Mouse (Mus musculus) megakaryocyte, adult 5-6 weeks (primary cell): Measurements from ENCODE around the gene Xbp1. TPM values are rescaled to one million over a fixed set of nuclear protein-coding genes. Genes with fewer than 3 reads are reported as not detected.
"Not testable (repeated sequence)": the region's sequence is repeated elsewhere in the genome, so short reads cannot be mapped to it uniquely, and the experiment has no call there.

Source experiments
- ATAC-seq: 2 replicates; pipeline ENCODE4 v1.8.0; 2016; ENCODE audit warnings: mild to moderate bottlenecking, inconsistent platforms; ENCODE audit not compliant: poor library complexity, severe bottlenecking
- total RNA-seq, 2 experiments: library from RNA; stranded (forward) in 1 of 2; stranded (reverse) in 1 of 2; fragments of 153-499, 151-499 nt in 1 of 2; fragments of 221-1000, 200-1000 nt in 1 of 2; gene quantifications; 2 replicates each; pipeline versions ENCODE4 v1.2.3 to v1.2.4; 2015 to 2017

Gene Xbp1
- total RNA-seq, 2 experiments from 2014 or later: 186 to 247 TPM

DNA sequence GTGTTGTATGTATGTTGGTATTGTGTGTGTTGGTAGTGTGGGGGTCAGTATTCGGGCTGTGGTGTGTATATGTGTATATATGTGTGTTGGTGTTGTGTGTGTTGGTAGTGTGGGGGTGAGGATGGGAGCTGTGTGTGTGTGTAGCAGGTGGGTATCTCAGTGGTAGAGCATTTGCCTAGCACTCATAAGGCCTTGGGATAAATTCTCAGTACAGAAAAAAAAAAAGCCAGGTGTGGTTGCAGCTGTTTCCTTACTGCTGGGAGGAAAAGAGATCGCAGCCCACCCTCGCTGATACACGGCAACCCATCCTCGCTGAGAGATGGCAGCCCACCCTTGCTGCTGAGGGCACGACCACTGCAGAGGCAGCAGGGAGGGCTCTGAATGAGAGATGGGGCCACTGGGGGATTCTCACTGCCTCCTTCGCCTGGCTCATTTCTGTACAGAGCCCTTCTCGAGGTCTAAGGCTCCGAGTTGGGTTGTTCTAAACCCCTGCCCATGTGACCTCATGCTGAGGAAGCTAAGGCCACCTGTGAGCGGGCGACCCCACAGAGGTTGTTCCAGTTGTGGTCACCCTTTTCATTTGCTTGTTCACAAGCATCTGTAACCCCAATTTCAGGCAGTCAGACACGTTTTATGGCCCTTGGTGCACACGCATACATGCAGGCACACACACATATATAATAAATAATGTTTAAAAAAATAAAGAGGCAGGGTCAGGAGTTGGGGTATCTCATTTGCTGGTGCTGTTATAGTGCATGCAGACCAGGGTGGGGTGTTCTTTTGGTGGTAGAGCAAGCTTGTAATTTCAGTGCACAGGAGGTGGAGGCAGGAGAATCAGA, 19.3 kb upstream of the Xbp1 start:
- ATAC-seq: no peak

DNA sequence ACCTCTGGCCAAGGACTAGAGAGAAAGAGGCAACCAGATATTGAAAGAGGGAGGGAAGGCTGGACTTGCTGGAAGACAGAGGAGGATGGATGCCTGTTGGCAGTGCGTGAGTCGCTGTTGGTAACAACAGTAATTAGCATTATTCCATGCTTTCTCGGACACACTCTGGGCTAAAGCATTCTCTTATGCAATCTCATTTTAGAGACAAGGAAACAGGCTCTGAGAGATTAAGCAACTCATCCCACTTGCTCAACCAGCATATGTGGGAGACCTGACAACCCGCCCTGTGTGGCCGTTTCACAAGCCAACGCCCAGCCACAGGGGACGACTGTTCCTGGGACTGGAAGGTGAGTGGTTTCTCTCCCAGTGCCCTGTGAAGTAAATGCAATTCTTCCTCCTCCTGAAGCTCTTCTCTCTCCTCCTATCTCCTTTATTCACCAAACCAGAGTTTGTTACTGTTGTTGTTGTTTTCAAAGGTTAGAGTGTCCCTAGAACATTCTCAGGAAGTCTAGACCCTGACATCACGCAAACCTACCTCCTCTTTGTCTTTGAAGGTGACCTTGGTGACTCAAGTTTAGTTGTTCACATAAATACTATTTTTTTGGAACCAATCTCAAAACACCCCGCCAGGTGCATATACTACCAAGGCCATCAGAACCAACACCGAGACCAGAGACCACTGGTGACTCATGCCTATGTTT, 18.0 kb upstream of the Xbp1 start:
- ATAC-seq: peak; percentile 91

DNA sequence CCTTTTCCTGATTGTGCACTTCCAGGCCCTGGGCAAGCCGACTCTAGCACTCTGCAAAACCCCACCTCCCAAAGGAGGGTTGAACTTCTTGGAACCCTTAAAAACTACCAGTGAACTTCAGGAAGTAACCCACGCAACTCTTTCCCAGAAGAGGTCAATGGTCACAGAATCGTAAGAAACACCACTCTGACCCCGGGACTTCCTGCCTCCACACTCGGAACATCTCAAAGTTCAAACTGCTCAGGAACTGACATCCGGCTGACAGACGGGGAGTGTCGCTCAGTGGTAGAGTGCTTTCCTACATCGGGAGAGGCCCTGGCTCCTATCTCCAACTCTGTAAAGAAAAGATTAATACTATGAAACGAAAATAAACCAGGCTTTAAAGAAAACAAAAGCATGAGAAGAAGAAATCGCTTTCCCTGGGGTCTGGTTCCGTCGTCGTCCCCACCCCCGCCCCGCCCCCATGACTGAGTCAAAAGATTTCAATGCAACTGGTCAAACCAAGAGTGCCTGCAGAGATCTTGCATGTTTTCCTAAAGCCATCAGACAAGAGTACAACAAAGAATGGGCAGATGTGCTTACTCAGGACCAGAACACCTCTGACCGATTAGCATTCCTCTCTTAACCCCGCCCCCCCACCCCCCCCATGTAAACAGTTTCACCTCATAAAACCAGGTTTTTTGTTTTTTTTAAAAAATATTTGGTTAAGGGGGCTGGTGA, 14.4 kb upstream of the Xbp1 start:
- peak; percentile 59 for ATAC-seq

DNA sequence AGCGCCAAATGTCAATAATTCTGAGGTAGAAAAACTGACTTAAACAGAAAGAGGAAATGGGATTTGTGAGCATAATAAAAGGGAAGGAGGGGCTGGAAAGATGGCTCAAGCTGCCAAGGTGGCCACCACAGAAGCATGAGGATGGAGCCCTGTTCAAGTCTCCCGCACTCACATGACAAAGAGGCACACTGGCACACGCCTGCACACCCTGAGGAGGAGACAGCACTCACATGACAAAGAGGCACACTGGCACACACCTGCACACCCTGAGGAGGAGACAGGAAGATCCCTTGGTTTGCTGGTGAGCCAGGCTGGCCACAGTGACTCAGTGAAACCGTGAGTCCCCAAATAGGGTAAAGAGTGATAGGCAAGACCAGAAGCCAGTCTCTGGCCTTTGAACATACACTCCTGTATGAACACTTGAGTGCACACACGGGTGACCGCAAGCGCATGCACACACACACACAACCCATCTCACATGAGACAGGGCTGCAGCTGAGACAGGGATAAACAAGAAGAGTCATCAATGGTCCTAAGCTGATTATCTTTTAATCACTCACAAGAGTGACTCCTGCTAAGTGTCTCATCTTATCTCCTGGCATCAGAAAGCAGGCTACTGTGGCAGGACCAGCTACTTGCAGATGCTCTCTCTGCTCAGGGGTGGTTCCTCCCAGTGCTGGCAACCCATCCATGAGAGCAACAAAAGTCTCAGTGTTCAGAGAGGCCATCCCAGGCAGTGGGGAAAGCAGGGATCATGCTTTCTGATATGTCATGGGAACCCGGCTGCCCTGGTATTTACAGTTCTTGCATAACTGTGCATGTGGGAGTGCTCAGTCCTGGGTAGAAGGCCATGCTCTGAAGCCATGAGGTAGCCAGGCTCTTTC, 11.0 kb upstream of the Xbp1 start:
- peak; percentile 64 for ATAC-seq

DNA sequence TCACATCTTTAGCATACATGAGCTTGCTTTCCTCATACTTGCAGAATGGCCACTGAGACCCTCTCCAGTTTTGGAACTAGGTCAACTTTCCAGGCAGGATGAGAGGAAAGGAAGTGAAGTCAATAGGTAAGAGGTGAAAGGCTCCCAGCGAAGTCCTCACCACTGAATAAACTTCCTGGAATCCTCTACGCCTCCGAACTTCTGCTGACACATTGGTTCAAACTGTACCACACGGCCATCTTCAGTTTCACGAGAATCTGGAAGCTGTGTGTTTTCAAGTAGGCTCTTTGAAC, 10.4 kb upstream of the Xbp1 start:
- no peak for ATAC-seq

DNA sequence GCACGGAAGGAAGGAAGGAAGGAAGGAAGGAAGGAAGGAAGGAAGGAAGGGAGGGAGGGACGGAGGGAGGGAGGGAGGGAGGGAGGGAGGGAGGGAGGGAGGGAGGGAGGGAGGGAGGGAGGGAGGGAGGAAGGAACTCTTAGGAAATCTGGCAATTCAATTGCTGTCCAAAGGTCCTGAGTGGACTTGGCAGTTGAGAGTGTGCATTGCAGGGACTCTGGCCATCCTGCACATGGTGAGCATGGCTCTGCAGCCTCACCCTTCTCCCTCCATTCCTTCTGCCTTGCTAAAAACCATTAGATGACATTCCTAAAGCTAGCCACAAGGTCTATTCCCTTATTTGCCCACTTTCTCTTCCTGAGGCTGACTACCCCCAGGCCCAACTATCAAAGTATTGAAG, 9.8 kb upstream of the Xbp1 start:
- ATAC-seq: not testable (repeated sequence)

DNA sequence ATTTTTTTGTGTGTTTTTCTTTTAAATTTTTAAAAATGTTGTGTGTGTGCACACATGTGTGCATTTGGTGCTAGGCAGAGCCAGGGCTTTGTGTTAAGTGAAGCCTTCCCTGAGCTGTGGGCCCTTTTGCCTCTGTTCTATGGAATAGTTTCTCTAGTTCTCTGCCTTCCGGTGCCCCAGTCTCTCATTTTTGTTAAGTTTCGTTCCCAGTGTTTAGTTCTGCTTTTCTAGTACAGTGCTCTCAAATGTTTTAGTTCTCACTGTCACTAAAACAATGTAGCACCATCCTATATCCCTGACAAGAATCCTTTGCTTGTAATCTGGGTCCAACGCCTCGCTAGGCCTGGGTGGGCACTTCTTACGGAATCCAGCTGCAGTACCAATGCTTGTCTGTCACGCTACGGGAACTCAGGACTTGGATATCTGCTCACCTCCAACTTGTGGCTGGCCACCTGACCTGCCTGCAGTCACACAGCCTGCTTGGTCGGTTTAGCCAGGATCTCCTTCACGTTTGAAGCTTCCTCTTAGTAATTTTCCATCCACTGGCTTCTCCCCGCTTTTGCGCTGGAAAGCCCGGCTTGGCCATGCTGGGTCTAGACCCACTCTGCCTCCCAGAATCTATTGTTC, 8.2 kb upstream of the Xbp1 start:
- peak; percentile 52 for ATAC-seq

DNA sequence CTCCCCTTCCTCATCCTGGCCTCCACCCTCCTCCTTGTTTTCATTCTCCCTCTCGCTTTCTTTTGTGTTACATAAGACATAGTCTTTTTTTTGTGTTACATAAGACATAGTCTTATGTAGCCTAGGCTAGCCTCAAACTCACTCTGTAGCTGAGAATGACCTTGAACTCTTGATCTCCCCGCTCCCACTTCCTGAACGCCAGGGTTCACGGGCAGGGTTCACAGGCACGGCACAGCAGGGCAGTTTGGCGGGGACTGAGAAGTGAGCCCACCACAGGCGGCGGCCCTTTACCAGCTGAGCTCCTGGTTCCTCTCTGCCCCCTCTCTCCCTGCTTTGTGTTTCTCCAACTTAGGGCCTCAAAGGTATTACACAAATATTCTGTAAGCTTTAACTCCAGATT, 7.5 kb upstream of the Xbp1 start:
- ATAC-seq: no peak

DNA sequence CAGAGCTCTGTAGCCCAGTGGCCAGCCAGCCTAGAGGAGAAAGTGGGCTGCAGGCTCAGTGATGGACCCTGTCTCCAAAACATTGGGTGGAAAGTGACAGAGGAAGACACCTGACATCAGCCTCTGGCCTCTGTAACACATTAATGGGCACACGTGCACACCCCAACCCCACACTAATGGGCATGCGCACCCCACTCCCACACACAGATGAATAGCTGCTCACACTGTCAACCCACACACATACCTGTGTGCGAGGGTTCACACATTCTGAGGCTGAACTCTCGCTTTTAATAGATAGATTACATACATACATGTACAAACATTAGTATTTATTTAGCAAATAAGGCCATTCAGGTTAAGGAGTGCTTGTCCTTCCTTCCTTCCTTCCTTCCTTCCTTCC, 6.4 kb upstream of the Xbp1 start:
- no peak for ATAC-seq

DNA sequence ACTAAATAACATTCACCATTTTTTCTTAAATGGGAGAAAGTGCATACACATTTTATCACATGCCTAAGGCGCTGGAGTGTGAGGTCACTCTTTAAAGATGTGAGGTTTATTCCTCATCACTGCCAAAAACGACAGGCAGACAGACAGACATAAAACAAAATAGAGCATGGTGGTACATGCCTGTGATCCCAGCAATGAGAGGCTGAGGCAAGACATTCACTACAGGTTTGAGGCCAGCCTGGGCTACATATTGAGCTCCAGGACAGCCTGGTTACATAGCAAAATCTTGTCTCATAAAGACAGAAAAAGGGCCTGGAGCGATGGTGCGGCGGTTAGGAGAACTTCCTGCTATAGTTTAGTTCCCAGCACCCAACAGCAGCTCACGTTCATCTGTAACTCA, 5.3 kb upstream of the Xbp1 start:
- ATAC-seq: no peak

DNA sequence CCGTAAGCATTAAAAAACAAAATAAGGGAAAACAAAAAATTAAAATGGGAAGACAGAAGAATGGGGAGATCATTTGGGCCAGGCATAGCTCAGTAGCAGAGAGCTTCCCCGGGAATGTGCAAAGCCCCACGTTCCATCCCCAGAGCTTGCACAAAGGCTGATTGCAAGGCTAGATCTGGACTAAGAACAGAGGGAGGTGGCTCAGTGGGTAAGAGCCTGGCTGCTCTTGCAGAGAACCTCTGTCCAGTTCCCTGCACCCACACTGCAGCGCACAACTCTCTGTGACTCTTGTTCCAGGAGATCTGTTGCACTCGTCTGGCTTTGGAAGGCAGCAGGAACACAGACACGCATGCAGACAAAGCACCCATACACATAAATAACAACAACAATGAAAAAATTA, 4.8 kb upstream of the Xbp1 start:
- ATAC-seq: no peak

DNA sequence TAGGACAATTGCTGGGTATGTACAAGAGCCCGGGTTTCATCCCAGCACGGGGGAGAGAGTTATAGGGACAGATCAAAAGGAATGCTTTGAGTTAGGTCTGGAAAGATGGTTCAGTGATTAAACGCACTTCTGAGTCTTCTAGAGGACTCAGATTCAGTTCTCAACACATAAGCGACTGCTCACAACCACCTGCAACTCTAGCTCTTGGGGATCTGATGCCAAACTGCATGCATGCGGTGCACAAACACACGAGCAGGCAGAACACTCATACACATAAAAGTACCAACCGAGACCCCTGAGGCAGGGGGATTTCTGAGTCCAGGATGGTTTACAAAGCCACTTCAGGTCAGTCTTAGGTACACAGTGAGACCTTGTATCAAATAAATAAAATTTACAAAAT, 4.3 kb upstream of the Xbp1 start:
- ATAC-seq: no peak

DNA sequence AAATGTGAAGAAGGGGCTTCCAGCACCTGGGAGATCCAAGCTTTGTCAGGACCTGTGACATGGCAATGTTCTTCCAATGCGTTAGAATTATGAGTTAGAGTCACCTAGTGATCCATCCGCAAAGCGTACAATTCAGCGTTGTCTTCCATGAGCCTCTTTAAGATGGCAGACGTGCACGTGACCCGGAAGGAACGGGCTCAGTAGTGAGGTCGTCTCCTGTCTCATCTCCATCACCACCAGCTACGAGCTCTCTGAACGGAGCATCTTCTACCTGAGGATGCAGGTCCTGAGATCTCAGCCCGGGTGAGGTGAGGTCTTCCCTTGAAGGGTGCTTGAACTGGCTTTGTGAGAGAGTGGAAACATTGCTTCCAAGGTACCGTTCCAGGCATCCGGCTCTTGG, 3.8 kb upstream of the Xbp1 start:
- no peak for ATAC-seq

DNA sequence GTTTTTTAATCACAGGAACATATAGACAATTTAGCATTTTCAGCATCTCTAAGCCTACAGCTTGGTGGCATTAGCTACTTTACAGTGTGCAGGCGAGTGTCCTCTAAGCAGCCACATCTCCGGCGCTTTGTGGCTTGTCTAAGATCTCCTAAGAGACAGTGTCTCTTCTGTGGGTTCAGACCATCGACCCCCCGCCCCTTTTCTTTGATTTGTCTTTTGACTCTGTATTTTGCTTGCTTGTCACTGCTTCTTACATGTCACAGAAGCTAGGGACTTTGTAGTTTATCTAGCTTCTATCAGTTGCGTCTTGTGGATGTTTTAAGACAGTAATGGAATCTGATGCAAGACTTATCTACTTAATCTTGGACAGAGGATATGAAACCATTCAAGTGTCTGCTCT, 3.1 kb upstream of the Xbp1 start:
- ATAC-seq: no peak

DNA sequence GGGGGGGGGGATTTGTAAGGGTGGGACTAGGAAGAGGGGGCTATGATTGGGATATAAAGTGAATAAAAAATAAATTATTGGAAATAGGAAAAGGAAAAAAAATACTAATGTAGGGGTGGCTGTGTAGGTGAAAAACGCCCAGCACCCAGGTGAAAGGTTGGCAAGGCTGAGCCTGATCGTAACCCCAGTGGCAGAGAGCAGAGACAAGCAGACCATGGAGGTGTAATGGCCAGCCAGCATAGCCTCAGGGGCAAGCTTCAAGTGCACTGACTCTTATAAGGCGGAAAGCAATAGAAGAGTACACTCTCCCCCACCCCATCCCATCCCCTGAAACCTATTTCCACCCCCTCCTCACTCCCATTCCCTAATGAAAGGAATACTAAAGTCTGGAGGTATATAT, 778 bp upstream of the Xbp1 start:
- ATAC-seq: no peak

DNA sequence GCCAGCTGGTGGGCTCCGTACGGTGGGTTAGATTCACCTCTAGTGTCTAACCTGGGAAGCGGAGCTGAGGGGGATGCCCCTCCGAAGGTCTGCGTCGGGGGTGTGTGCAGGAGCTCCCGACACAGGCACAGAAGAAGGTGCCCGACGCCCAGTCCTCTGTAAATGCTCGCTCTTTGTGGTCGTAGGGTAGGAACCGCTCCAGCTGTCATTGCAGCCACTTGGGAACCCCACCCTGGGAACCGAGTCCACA, 732 bp downstream of the Xbp1 start:
- peak; percentile 16; the same call in 1 of the 2 replicates for ATAC-seq

DNA sequence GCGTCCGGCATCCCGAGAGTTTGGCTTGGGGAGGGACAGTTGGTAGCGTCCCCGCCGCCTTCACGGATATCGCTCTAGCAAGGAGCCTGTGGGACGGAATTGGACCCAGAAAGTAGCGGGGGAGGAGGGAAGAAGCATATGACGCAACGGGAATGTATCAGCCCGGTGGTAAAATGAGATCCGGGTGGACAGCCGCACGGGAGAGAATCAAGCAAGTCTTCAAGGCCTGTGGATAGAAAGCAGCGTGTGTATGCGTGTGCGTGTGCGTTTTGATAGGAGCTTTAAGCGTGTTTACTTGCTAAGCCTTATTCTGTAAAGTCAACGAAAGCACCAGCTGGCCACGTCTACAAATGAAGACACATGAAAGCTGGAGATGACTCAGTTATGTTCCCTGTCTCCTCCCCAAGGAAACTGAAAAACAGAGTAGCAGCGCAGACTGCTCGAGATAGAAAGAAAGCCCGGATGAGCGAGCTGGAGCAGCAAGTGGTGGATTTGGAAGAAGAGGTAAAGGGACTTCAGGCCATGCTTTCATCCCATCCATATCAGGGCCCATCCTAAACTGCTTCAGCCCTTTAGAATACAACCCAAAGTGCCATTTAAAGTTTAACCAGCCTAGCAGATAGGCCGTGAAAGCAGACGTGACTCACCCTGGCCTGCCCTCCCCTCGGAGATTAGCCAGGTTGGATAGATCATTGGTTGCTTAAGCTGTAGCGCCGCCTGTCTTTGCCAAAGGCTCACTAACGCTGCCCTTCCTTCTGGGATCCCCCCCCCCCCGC, 1.2 kb downstream of the Xbp1 start:
- ATAC-seq: peak; percentile 61

DNA sequence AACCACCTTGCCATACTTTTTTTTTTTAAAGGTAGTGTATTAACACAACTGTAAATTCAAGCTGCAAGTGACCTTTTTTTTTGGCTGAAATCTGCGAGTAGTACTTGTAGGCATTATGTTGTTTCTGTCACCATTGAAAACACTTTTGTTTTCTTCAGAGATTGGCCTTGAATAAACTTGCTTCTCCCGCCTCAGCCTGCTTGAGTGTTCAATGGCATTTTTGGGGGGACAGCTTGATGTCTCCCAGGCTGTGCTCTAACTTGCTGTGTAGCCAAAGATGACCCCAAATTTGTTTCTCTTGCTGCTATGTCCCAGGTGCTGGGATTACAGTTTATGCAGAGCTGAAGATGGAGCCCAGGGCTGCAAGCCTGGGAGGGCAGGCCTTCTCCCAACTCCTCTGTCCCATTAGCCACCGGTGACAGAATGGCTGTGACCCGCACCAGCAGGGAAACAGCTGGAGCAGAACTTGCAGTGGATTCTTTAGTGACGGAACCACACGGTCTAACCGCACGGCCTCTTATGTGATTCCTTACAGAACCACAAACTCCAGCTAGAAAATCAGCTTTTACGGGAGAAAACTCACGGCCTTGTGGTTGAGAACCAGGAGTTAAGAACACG, 2.4 kb downstream of the Xbp1 start:
- no peak for ATAC-seq

DNA sequence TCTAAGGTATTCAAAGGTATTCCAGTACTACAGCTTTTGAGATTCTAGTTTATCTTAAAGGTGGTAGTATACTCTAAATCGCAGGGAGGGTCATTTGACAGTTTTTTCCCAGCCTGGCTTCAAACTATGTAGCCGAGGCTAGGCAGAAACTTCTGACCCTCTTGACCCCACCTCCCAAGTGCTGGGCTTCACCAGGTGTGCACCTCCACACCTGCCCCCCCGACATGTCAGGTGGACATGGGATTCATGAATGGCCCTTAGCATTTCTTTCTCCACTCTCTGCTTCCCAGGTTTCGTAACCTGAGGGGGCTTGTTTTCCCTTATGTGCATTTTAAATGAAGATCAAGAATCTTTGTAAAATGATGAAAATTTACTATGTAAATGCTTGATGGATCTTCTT, 5.0 kb downstream of the Xbp1 start:
- ATAC-seq: no peak
